Mouse (Mus musculus) heart, adult 2 months (tissue): ENCODE measurements at regions not wholly inside any gene's neighbourhood (a gene's known extent, or its start where the extent isn't known, plus 50 kb on each side); places are given as distances from the start of the nearest gene placed in this dataset.

ENCODE experiments used
- DNase-seq, 2 experiments: peaks; one replicate each; pipeline ENCODE4 v3.0.0; 2021
- H3K27ac ChIP-seq: fragments of 200-600 bp; 2 replicates; pipeline ENCODE4 v1.8.1; 2022
- H3K27me3 ChIP-seq: fragments of 200-500 bp; 2 replicates; pipeline ENCODE4 v1.6.1; 2012; ENCODE audit warnings: mild to moderate bottlenecking, low read length, inconsistent platforms, mixed read lengths; ENCODE audit not compliant: control insufficient read depth, insufficient read depth
- H3K36me3 ChIP-seq: fragments of 200-500 bp; 2 replicates; pipeline ENCODE4 v1.6.1; 2012; ENCODE audit warnings: low read length, inconsistent platforms; ENCODE audit not compliant: control insufficient read depth, insufficient read depth
- H3K4me1 ChIP-seq: fragments of 200-500 bp; 2 replicates; pipeline ENCODE4 v1.6.1; 2011; ENCODE audit warnings: low read length; ENCODE audit not compliant: control insufficient read depth, insufficient read depth
- H3K4me3 ChIP-seq: fragments of 200-600 bp; 2 replicates; pipeline ENCODE4 v1.8.1; 2022
- H3K79me2 ChIP-seq: fragments of 200-500 bp; replicated peaks from 2 replicates; pipeline ENCODE4 v1.6.1; 2012; ENCODE audit warnings: mild to moderate bottlenecking, inconsistent platforms, low read length, moderate library complexity, mixed read lengths; ENCODE audit not compliant: control insufficient read depth, insufficient read depth
- H3K9ac ChIP-seq: fragments of 200-500 bp; 2 replicates; pipeline ENCODE4 v1.6.1; 2012; ENCODE audit warnings: low read depth, mild to moderate bottlenecking, control low read depth, inconsistent platforms, low read length, mixed read lengths
- CTCF ChIP-seq: fragments of 200-600 bp; IDR thresholded peaks from 2 replicates; pipeline ENCODE4 v1.8.1; 2022; ENCODE audit warnings: antibody characterized with exemption, mild to moderate bottlenecking, moderate library complexity
- EP300 ChIP-seq: fragments of 200-500 bp; IDR thresholded peaks from 2 replicates; pipeline ENCODE4 v1.6.1; 2011; ENCODE audit warnings: low read depth, low read length, control low read depth; ENCODE audit not compliant: insufficient read depth
- POLR2A ChIP-seq: fragments of 200-500 bp; IDR thresholded peaks from 2 replicates; pipeline ENCODE4 v1.6.1; 2011; ENCODE audit warnings: mild to moderate bottlenecking, low read depth, low read length, control low read depth; ENCODE audit not compliant: insufficient read depth
- WGBS: fragments of 180-500 bp; shearing (Covaris S2); methylation state at CpG from one replicate; pipeline ENCODE4 v1.1.7; 2018; 5-methylcytosine and 5-hydroxymethylcytosine counted together
- intact Hi-C: fragments of 180-260 bp; cut with DNase I; formaldehyde crosslinking; loops from one replicate; pipeline ENCODE4 v1.15.1; 2025

GRCm38 (mm10) chr4:31454898-31455297 is 509.0 kb upstream of the Map3k7 start:
- Histone ChIP-seq H3K27ac (peak overlapping the region; percentile 18; the same call in 1 of the 2 replicates), H3K4me1 (no peaks in the 10 kb centered on the region; the same call in 1 of the 2 replicates), H3K79me2 (no peaks in the 10 kb centered on the region), H3K27me3 (no peaks in the 10 kb centered on the region; the same call in 1 of the 2 replicates), H3K9ac (peak overlapping the region; percentile 24; the same call in 1 of the 2 replicates), H3K4me3 (peak overlapping the region; percentile 8; the same call in 1 of the 2 replicates), H3K36me3 (no peaks in the 10 kb centered on the region)
- intact Hi-C loops = no loop called here
- WGBS = 20% methylated on average over 7 of the region's 7 CpGs
- TF ChIP-seq CTCF (no peak), POLR2A (no peak), EP300 (no peak)
- peak in 1 of 2 experiments; percentile 22 for DNase-seq

- Histone ChIP-seq H3K36me3 (no peaks in the 10 kb centered on the region), H3K4me3 (no peak overlapping the region), H3K27ac (peak overlapping the region; percentile 47), H3K27me3 (no peaks in the 10 kb centered on the region; the same call in 1 of the 2 replicates), H3K79me2 (no peaks in the 10 kb centered on the region), H3K4me1 (no peaks in the 10 kb centered on the region; the same call in 1 of the 2 replicates), H3K9ac (peak overlapping the region; percentile 38; the same call in 1 of the 2 replicates)
- peak in 1 of 2 experiments; percentile 22 for DNase-seq
- intact Hi-C loops = no loop called here
- WGBS = 21% methylated on average over 4 of the region's 4 CpGs
- no peak for TF ChIP-seq CTCF
- no peak for TF ChIP-seq EP300
- TF ChIP-seq POLR2A = no peak
Observed at GRCm38 (mm10) chr4:31455466-31455865, 508.4 kb upstream of the Map3k7 start.

DNA sequence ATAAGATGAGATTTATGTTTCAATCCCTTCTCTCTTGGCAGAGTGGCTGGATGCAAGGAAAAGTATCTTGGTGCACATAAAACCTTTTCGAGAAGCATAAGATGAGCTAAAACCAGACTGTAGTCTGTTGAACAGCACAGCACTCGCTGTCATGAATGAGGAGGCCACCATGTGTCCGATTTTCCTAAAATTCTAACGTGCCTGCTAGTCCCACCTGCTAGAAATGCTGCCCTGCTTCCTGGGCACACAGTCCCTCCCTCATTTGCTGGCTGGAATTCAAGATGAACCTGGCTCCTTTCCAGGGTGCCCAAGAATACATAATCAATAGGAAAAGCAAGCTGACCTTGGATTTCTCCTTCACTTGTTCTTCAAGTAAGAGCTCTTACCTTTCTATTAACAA is 501.4 kb upstream of the Map3k7 start:
- H3K9ac ChIP-seq = no peak overlapping the region
- H3K4me1 ChIP-seq = no peaks in the 10 kb centered on the region
- DNase-seq = no peak
- no peaks in the 10 kb centered on the region for H3K79me2 ChIP-seq
- TF ChIP-seq EP300 = no peak
- TF ChIP-seq POLR2A = no peak
- no peak for TF ChIP-seq CTCF
- WGBS = 75% methylated on average over 4 of the region's 4 CpGs
- H3K4me3 ChIP-seq = no peak overlapping the region
- intact Hi-C loops = no loop called here
- H3K36me3 ChIP-seq = no peaks in the 10 kb centered on the region
- no peak overlapping the region for H3K27ac ChIP-seq
- no peaks in the 10 kb centered on the region; the same call in 1 of the 2 replicates for H3K27me3 ChIP-seq

GRCm38 (mm10) chr4:31463130-31463698 is 500.7 kb upstream of the Map3k7 start:
- Histone ChIP-seq H3K27me3 (no peaks in the 10 kb centered on the region; the same call in 1 of the 2 replicates), H3K79me2 (no peaks in the 10 kb centered on the region), H3K36me3 (no peaks in the 10 kb centered on the region), H3K9ac (no peak overlapping the region), H3K27ac (no peak overlapping the region), H3K4me1 (no peaks in the 10 kb centered on the region), H3K4me3 (no peak overlapping the region)
- intact Hi-C loops = no loop called here
- DNase-seq = no peak
- 78% methylated on average over 5 of the region's 5 CpGs for WGBS
- TF ChIP-seq EP300 (no peak), CTCF (no peak), POLR2A (no peak)

- intact Hi-C loops = no loop called here
Observed at GRCm38 (mm10) chr4:31468306-31468705, 495.6 kb upstream of the Map3k7 start.

DNA sequence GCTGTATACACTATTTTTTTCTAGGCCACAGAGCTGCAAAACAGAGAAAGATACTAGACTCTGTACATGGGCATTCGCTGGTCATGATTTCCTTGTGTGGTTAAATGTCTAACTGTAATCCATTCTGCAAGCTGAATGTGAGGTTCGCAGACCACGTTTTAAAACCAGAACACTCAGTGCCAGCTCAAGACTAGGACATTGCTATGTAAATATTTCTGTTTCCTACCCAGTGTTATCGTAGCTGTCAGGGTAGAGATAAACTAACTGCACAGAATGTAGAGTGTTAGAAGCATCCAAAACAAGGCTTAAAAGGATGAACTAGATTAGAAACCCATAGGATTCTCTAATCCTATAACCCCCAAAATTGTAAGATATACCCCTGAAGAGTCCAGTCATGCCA is 494.1 kb upstream of the Map3k7 start:
- DNase-seq = no peak
- TF ChIP-seq EP300 = no peak
- no peak for TF ChIP-seq CTCF
- TF ChIP-seq POLR2A = no peak
- Histone ChIP-seq H3K4me3 (no peak overlapping the region), H3K79me2 (no peaks in the 10 kb centered on the region), H3K27me3 (no peaks in the 10 kb centered on the region), H3K27ac (no peak overlapping the region), H3K9ac (no peak overlapping the region), H3K4me1 (no peaks in the 10 kb centered on the region), H3K36me3 (no peaks in the 10 kb centered on the region)
- intact Hi-C loops = no loop called here
- 28% methylated on average over 4 of the region's 4 CpGs for WGBS

More at GRCm38 (mm10) chr4:31468306-31468705, 495.6 kb upstream of the Map3k7 start:
- Histone ChIP-seq H3K4me3 (no peak overlapping the region), H3K4me1 (no peaks in the 10 kb centered on the region), H3K27me3 (no peaks in the 10 kb centered on the region), H3K27ac (no peak overlapping the region), H3K79me2 (no peaks in the 10 kb centered on the region), H3K36me3 (no peaks in the 10 kb centered on the region), H3K9ac (no peak overlapping the region)
- DNase-seq = no peak
- WGBS = 61% methylated on average over 9 of the region's 9 CpGs
- no peak for TF ChIP-seq POLR2A
- TF ChIP-seq CTCF = no peak
- no peak for TF ChIP-seq EP300
